Mouse (Mus musculus) cerebral cortex, adult 2 months (tissue): Measurements from ENCODE around the gene Aifm3.

Experiments
- WGBS: fragments of 180-500 bp; shearing (Covaris S2); methylation state at CpG from one replicate; pipeline ENCODE4 v1.1.7; 2018; 5-methylcytosine and 5-hydroxymethylcytosine counted together

Gene Aifm3

DNA sequence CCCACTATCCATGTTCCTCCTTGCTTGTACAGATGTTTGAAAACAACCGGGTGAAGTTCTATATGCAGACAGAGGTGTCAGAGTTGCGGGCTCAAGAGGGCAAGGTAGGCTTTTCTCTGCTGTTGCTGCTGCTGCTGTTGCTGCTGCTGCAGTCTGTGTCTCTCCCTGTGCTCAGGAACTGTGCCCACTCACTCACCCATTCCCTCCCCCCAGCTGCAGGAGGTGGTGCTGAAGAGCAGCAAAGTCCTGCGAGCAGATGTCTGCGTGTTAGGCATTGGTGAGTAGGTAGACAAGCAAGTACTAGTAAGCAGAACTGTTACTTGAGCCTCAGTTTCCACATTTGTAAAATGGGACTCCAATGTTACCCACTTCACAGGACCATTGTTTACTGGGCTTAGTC, 13.3 kb downstream of the Aifm3 start:
- 60% methylated on average over 4 of the region's 4 CpGs for WGBS

DNA sequence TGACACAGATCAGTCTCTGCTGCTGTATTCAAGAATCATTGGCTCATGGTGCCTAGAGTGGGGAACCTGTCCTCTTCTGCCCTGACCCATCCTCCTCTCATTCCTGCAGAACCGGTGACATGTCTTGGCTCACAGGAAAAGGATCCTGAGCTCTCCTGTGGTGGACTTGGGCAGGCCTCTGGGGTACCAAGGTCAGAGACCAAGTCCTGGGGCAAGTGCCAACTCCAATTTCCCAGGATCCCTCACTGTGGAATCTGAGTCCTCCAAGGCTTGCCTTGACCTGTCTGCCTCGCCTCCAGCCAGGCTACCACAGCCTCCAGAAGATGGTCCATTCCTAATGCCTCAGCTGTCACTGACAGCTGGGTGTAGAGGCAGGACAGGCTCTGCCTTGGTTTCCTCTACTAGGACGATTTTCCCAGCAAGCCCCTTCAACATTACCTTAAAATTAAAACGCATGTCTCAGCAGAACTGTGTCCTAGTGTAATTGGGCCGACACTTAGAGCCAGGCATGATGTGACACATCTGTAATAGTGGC, 17.7 kb downstream of the Aifm3 start:
- 86% methylated on average over 5 of the region's 5 CpGs for WGBS

DNA sequence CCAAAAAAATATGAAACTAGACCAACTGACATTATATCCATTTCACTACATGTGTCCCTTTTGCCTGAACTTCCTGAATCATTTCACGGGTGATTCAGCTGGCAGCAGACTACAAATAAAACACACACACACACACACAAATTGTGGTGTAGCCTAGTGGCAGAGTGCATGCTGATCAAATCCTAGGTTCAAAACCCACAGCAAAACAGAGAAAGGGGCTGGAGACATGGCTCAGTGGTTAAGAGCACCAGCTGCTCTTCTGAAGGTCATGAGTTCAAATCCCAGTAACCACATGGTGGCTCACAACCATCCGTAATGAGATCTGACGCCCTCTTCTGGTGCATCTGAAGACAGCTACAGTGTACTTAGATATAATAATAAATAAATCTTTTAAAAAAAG, 18.6 kb downstream of the Aifm3 start:
- 11% methylated on average over 3 of the region's 3 CpGs for whole genome bisulfite sequencing

DNA sequence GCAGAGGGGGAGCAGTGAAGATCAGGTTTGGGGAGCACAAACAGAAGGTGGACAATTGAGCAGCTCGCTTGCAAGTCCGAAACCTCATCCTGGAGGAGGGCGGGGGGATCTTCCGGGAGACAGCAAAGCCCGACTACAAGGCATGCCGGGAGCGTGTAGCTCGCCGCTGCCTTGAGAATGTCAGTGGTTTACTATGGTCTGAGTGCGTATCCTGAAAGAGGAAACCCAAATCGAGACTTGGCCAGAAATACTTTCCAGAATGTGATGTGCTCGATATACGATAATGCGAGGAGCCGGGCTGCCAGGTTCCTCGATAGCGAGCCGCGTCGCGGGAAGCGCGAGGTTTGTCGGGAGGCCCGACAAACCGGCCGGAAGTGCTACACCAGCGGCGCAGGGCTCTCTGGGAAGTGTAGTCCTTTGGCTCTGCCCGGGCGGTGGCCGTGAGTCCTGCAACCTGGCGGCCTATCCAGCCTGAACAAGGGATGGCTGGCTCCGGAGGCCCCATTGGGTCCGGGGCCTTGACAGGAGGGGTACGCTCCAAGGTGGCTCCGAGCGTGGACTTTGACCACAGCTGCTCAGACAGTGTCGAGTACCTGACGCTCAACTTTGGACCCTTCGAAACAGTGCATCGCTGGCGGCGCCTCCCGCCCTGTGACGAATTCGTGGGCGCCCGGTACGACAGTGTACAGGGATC, 19.3 kb downstream of the Aifm3 start, which contains the start of gene Lztr1:
Gene Lztr1, plus strand, starts transcription at position 143 of the 694 bp plus-strand sequence.
- under 1% methylated on average over 50 of the region's 50 CpGs for WGBS

DNA sequence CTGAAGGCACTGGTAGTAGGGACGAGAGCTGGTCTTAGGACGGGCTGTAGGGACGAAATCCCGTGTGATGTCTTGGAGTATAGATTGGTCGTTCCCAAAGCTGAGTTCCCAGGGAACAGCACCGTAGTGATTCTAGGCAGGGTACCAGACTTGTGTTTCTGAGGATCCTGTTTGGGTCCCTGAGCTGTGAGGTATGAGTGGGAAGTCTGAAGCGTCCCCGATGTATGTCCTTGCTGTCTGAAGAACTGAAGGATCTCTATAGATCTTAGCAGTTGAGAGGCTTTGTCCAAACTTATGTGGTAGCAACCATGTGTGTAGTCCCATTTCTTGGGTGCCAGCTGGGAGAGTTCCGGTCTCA, 19.8 kb downstream of the Aifm3 start:
- WGBS: 2% methylated on average over 9 of the region's 9 CpGs

DNA sequence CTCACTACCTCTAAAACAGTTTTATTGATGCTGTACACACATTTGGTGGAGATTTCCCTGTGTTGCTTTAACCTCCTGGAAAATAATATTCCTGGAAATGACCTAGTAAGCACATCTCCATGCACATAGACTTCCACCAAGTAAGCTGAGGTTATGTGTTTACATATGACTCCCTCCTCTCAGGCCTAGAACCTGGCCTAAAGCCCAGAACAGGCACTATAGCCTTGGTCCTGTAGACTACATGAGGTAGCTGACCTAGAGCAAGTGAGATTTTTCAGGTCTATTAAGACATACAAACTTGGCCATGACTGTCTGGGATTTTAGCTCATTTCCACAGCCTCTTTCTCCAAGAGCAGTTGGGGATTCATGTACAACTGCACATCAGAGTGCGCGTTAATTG, 20.7 kb downstream of the Aifm3 start:
- 95% methylated on average over 2 of the region's 2 CpGs for WGBS

DNA sequence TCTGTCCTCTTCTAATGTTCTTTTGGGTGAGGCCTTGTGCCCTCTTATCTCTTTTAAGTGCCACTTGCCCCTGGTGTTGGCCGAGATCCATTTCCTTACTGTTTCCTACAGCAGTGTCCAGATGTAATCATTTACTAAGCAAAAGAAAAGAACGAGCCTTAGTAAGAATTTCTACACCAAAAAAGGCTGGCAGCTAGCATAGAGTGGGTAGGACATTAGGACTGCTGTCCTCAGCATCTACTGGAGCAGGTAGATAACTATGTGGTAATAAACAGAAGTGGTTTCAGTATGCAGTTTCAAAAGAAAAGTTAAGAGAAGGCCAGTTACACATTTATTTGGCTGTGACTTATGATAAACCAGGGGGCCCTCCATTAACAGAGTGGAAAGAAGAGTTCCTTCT, 21.3 kb downstream of the Aifm3 start:
- 74% methylated on average over 2 of the region's 2 CpGs for WGBS

DNA sequence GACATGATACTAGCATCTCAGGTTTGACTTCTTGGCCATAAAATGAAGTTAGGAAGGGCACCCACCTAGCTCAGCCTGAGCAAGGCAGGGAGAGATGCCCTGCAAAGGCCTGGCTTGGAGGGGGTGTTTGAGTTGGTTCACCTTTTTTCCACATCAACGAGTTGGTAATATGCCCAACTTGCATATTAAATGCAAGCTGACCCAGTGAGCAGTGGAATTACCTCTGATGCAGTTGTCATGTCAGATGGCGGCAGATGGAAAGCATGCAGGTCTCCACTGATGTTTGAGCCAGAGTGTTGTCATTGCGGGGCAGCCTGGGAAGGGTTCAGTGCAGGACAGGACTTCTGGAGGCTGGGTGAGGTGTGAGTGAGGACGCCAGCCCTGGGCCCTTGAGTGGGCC, 22.0 kb downstream of the Aifm3 start:
- 89% methylated on average over 4 of the region's 4 CpGs for WGBS

DNA sequence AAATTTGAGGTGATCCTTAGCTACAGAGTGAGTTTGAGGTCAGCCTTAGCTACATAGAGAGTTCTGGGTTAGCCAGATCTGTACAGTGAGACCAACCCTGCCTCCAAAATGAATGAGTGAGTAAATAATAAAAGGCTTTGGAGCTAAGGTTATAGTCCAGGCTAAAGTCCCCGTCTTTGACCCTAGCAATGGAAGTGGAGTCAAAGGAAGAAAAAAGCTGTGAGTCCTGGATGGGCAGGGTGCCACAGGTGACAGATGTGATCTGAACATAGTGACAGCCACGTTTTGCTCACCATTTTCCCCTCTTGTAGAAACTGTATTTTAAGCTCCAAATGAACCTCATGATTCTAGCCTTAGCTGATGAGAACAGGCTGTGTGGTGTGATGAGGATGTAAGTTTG, 29.5 kb downstream of the Aifm3 start:
- 67% methylated on average over 2 of the region's 2 CpGs for WGBS

DNA sequence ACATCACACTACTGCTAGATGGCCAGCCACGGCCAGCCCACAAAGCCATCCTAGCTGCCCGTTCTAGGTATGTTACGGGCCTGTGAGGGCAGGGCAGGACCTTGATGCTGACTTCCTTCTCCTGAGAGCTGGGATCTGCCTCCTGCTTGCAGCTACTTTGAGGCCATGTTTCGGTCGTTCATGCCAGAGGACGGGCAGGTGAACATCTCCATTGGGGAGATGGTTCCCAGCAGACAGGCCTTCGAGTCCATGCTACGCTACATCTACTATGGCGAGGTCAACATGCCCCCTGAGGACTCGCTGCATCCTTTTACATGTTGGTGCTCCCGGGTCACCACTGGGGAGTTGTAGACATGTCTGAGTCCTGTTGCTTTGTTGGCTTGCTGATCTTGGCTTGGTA, 34.7 kb downstream of the Aifm3 start:
- 93% methylated on average over 11 of the region's 11 CpGs for WGBS

DNA sequence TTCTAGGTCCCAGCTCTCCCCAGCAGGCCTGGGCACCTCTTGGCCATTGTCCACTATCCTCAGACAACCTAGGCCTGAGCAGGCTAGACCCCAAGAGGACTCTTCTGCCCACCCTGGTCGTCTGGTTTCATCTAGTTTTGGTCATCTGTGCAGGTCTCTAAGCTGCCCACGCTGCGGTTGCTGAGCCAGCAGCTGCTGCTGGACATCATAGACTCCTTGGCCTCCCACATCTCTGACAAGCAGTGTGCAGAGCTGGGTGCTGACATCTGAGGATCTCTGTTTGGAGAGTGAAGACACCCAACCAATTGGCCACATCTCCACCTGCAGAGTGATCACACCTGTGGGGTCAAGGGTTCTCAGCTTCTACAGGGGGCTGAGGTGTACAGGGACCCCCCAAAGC, 36.1 kb downstream of the Aifm3 start:
- WGBS: 58% methylated on average over 3 of the region's 3 CpGs

DNA sequence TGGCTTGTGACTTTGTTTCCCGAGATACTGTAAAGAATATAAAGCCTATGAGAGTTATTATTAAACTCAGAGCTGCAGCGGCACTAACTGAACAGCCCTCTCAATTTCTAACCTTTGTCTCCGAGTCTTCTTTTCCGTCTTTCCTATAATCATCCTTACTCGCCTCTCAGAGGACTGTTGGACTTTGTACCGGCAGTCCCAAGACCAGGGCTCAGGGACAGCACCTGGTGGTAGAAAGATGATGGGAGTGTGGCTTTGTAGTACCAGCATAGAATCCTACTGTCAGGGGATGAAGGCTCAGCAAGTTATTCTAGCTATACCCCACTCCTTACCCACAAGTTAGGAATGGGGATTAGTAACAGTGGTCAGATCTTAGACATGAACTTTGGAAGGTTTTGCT, 36.8 kb downstream of the Aifm3 start:
- WGBS: 88% methylated on average over 6 of the region's 6 CpGs

DNA sequence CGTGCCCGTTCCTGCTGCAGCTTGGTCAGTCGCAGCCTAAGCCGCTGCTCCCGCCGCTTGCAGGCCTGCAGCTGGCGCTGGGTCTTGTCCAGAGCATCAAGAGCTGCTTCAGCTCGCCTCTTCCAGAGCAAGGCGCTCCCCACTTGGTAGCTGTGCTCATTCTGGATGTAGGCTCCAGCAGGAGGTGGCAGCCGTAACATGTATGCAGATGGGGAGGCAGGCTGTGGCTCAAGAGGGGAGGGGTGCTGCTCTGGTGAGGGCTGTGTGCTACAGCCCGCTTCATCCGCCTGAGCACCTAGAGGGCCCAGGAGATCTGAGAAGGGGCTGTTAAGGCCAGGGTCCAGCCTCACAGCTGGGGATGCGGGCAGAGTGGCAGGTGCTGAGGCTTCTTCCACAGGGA, 38.9 kb downstream of the Aifm3 start:
- 69% methylated on average over 13 of the region's 13 CpGs for WGBS

DNA sequence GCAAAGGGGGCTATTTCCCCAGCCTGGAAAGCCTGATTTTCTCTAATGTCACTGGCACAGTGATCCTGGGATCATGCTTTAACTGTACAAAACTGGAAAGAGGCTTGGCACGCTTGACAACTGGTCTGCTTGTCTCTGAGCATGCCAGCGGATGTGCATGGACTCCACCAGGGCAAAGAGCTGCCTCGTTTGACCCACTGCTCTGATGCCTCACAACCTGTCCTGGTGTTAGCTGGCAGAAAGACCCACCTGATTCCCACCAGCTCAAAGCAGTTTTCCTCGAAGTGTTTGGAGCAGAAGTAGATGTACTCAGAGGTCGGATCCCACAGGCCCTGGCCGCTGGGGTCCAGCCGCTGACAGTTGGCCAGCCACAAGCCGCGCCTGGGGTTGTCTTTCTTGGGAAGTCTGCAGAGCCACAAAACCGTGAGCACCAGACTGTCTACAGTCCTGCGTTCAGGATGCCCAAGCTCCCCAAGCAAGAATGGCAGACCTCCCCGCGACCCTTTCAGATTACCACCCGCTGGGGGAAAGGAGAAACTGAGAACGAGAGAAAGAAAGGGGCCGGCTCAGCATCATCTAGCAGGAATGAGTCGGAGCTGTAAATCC, 40.7 kb downstream of the Aifm3 start:
- WGBS: 10% methylated on average over 17 of the region's 17 CpGs

DNA sequence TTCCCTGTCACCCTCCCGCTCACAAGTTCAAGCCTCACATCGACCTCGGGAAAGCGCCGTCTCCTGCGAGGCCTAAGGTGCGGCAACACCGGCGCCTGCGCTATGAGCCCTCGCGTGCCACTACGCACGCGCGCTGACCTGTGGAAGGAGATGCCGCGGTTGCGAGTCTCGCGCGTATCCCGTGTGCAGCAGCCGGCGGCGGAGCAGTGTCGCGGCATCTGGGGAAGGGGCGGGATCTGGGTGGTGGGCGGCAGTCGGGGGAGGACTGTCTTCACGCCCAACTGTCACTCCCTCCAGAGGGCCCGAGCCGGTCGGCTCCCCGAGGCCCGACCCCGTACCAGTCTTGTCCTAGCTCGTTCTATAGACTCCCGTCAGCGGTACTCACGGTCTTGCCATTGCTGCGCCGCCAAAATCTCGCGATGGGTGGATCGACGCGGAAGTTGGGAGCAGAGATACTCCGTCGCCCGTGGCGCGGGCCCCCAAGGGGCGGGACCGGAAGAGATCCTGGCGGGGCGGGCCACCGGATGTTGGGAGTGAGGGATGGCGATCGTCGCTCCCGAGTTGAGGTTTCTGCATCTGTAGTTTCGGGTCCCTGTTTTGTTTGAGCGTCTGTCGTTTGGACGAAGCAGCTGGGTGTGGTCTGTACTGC, 41.4 kb downstream of the Aifm3 start, which contains the start of gene Thap7:
Gene Thap7, minus strand, starts transcription at position 497 of the 649 bp plus-strand sequence.
- WGBS: under 1% methylated on average over 67 of the region's 67 CpGs

DNA sequence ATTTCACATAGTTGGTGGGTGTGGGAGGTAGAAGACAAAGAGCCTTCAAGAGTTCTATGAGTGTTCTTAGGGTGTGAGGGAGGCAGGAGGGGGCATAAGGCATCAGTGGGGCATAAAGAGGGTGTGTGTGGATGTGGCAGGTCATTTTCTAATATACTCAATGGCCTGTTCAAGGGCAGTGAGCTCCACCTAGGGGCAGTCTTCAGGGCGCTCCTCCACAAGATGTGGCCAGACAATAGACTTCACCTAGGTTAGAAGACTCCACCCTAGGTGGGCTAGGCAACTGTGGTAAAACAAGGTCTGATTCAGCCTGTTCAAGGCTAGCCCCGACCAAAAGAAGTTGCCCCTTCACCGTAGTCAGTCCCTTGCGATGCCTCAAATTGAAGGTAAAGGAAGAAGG, 42.9 kb downstream of the Aifm3 start:
- 62% methylated on average over 4 of the region's 4 CpGs for WGBS

DNA sequence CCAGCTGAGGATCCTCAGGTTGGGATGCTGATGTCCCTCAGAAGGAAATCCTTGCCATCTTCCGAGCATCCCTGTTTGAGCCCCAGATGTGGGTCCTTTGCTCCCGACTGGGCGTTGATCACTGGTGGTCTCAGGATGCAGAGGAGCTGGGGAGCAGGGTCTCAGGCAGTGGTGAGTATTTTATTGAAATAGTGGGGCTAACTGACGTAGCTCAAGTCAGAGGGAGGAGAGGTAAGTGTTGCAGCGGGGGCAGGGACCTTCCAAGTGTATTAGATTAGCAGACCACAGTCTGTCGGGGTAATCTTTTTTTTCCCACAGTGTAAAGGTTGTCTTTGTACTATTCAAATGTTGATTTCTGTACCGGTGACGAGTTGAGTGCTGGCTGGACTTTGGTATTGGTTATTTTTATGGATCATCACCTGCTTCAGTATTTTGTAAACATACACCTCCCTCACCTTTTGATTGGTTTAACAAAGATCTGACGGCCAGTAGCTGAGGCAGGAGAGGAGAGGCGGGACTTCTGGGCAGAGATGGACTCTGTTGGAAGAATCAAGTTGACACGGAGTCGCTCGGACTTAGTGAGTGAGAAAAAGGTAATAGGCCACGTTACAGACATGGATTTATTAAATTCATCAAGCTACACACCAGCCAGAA, 43.4 kb downstream of the Aifm3 start:
- 74% methylated on average over 14 of the region's 14 CpGs for WGBS

DNA sequence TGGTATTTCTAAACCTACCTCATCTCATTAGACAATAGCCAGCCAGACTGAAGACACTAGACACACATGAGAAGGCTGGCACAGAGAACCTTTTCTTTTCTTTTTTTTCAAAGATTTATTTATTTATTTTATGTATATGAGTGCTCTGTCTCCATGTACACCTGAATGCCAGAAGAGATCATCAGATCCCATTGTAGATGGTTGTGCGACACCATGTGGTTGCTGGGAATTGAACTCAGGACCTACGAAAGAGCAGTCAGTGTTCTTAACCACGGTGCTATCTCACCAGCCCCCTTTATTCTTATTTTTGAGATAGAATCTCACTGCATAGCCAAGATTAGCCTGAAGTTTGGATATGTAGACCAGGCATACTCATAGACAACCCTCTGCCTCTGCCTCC, 47.2 kb downstream of the Aifm3 start:
- 89% methylated on average over 3 of the region's 3 CpGs for WGBS

DNA sequence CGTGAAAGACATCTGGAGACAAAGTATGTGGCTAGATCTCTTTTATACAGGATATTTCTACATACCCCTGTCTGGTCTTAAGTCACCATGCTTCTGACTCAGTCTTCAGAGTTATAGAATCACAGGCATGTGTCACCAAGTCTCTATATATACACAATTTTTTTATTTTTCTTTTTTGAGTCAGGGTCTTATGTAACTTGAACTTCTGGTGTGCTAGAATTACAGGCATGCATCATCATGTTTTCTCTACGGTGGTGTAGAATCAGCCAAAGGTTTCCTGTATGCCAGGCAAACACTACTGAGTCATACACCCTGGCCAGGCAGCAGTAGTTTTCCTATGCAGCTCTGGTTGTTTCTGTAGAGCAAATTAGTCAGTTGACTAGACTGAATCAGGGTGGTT, 53.2 kb downstream of the Aifm3 start:
- 42% methylated on average over 2 of the region's 2 CpGs for WGBS

DNA sequence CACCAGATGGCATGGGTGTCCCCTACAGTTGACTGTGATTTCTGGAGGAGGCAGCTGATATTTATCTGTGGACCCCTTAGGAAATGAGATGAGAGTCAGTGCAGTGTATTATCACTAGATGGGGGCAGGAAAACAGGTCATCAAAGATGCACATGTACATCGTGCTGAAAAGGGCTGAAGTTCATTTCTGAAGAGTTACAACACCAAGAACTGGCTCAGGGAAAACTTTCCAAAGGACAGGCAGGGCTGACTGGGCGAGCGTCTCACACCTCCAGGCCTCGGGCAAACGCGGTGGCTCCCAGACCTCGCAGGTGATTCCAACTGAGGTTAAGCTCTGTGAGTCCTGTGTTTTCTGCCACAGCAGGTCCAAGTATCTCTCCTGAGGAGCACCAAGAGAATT, 63.4 kb downstream of the Aifm3 start:
- WGBS: 90% methylated on average over 7 of the region's 7 CpGs

DNA sequence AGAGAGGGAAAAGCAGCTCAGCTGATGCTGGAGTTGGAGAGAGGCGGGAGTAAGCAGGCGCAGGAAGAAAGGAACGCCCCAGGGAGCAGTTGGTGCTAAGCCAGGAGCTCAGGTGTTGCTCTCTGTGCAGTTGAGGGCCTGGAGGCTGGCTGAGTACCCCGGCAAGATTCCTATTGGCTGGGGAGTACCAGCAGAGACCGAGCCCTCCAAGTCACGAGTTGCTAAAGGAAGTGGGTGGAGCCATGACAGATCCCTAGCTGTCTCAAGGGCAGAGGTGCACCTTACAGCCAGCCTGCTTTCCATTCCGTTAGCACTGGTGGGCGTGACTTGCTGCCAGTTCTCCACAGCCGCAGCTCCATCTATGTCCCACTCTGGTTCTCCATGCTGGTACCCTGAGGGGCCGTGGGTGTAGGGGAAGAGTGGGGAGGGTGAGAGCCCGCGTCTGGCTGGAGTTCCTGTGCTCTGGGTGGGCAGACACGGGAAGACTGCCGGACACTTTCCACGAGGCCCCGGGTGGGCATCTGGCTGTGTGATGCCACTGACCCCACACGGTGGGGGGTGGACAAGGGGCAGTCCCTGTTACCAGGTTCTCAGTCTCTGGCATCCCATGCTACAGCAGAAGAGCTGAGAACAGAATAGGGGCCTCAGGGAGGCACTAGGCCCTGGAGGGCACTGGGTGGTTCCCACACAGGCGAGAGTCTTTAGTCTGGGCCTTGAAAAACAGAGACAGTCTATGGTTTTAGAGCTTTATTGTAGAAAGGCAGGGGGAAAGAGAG, 64.7 kb downstream of the Aifm3 start:
- WGBS: 10% methylated on average over 18 of the region's 18 CpGs

DNA sequence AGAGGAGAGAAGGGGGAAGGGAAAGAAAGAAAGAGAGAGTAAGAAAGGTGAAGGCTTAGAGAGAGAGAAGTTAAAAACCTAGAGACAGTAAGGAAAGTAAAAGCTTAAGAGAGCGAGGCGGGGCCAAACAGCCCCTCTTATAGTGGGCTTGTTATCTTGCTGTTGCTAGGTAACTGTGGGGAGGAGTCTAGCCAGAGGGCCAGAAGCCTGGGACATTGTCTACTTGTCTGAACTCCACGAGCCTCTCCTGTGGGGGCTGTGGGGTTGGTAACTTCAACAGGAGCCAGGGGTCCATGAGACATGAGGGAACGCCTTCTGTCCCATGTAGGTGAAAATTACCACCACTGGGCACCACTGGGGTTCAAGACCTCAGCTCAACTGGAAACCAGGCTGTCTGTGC, 65.3 kb downstream of the Aifm3 start:
- WGBS: 75% methylated on average over 4 of the region's 4 CpGs
